Mouse (Mus musculus): ENCODE results near the gene Rgs9bp. TPM values are rescaled to one million over a fixed set of nuclear protein-coding genes. Genes with fewer than 3 reads are reported as not detected.

The Rgs9bp gene
- polyA plus RNA-seq (2016; fragmentation: Nextera tagmentation; extraction: Ambion mirVana): 0.09 and 0.20 TPM in 2 replicates

DNA sequence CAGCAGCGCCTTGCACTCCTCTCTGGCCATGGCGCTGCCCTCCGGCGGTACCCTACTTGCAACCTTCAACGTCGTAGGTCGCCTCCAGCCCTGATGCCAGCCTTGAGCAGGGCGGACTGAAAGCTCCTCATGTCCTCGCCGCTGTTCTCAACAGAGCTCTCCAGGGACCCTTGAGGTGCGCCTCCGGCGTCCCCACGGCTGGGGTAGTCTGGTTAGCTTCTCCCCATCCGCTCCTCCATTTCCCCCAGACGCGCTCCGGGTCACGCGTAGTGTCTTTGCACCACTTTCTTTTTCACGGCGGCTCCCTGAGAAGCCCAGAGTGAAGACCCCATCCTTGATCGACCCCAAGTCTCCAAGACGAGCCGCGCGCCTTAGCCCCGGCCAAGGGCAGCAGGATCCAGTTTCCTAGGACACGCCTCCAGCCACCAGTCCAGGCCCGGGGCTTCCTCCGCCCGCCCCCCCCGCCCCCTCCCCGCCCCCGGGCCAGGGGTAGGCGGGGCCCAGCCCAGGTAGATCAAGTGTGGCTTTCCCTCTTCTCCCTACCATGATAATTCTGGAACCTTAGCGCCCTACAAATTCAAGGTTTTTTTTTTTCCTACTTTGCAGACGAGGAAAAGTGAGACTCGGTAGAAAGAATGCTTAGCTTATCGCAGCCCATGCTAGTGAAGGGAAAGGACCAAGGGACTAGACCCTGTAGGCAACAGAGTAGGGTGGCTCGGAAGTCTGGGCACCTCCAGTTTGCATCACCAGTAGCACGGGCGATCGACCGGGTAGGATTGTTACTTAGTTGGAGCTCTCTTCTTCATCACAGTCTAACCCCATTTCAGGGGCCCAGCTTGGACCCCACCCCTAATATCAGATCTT lies at the start of gene Rgs9bp:
Gene Rgs9bp (minus strand): TSS at position 392 of the 864 bp plus-strand sequence.
- H3K9me3 ChIP-seq: no peaks in the 10 kb centered on the region
- peaks cover 40% of the 10 kb centered on the region for H3K27me3 ChIP-seq
- peak within 1 kb of the TSS; percentile 94 for H3K4me3 ChIP-seq
- H3K36me3 ChIP-seq: no peaks in the 10 kb centered on the region
- WGBS: under 1% methylated on average over 45 of the region's 45 CpGs
- peak within 1 kb of the TSS; percentile 81 for H3K9ac ChIP-seq
- ATAC-seq (ENCODE audit: insufficient number of reproducible peaks, insufficient read depth, low FRiP score, low TSS enrichment): peak; percentile 65
- peaks cover 19% of the 10 kb centered on the region for H3K4me1 ChIP-seq
- H3K4me2 ChIP-seq (replicated peaks): peak within 1 kb of the TSS; percentile 99
- H3K27ac ChIP-seq: peak within 1 kb of the TSS; percentile 75

DNA sequence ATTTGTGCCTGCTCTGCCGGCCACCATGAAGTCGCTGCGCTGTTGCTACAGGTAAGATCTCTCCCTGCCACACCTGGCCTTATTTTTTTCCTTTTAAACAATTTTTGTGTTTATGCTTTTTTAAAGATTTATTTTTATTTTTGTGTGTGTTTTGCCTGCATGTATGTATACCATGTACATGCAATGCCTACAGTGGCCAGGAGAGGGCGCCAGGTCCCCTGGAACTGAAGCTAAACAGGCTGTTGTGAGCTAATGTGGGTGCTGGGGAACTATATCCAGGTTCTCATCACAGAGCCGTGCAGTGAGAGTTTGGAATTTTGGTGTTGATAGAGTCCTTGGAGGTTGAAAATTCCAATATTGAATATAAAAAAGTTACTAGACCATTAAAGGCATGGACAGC lies 43.1 kb upstream of the Rgs9bp start:
- Histone ChIP-seq H3K27me3 (no peaks in the 10 kb centered on the region), H3K4me3 (no peak overlapping the region), H3K9me3 (no peaks in the 10 kb centered on the region), H3K4me1 (no peaks in the 10 kb centered on the region), H3K36me3 (peaks cover 63% of the 10 kb centered on the region), H3K4me2 (replicated peaks) (no peak overlapping the region), H3K27ac (no peak overlapping the region), H3K9ac (no peak overlapping the region)
- no peak for ATAC-seq (ENCODE audit: insufficient number of reproducible peaks, insufficient read depth, low FRiP score, low TSS enrichment)
- 73% methylated on average over 5 of the region's 5 CpGs for WGBS

DNA sequence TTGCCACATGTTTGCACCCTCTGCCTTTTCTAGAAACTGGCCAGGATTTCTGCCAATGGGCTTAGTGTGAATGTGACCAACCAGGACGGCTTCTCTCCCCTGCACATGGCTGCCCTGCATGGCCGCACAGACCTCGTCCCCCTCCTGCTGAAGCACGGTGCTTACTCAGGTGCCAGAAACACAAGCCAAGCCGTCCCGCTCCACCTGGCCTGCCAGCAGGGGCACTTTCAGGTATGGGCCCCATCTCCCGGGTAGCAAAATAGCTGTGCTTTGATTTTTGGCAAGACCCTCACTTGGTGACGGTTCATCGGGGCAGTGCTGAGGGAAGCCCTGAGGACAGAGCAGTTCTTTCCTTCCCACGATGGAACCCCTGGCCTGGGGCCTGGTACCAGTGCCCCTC lies 42.0 kb upstream of the Rgs9bp start:
- H3K4me2 ChIP-seq (replicated peaks): no peak overlapping the region
- no peak for ATAC-seq (ENCODE audit: insufficient number of reproducible peaks, insufficient read depth, low FRiP score, low TSS enrichment)
- H3K27ac ChIP-seq: no peak overlapping the region
- H3K9me3 ChIP-seq: no peaks in the 10 kb centered on the region
- no peaks in the 10 kb centered on the region for H3K27me3 ChIP-seq
- no peak overlapping the region for H3K4me3 ChIP-seq
- H3K9ac ChIP-seq: no peak overlapping the region
- H3K4me1 ChIP-seq: no peaks in the 10 kb centered on the region
- H3K36me3 ChIP-seq: peaks cover 72% of the 10 kb centered on the region
- WGBS: 93% methylated on average over 10 of the region's 10 CpGs

DNA sequence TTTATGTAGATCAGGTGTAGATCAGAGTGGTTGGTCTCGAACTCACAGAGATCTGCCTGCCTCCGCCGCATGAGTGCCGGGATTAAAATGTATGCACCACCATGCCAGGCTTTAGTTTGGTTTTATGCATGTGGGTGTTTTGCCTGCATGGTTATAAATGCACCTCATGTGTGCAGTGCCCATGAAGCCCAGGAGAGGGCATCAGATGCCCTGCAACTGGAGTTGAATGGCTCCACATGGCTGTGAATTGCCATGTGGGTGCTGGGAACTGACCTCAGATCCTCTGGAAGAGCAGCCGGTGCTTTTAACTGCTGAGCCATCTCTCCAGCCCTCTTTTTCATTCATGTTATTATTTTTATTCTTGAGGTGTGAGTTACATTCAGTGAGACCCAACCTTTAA lies 40.7 kb upstream of the Rgs9bp start:
- H3K4me2 ChIP-seq (replicated peaks): no peak overlapping the region
- no peak overlapping the region for H3K27ac ChIP-seq
- no peaks in the 10 kb centered on the region for H3K9me3 ChIP-seq
- ATAC-seq (ENCODE audit: insufficient number of reproducible peaks, insufficient read depth, low FRiP score, low TSS enrichment): no peak
- no peak overlapping the region for H3K4me3 ChIP-seq
- H3K36me3 ChIP-seq: peaks cover 76% of the 10 kb centered on the region
- no peak overlapping the region for H3K9ac ChIP-seq
- 95% methylated on average over 5 of the region's 5 CpGs for WGBS
- no peaks in the 10 kb centered on the region for H3K27me3 ChIP-seq
- H3K4me1 ChIP-seq: no peaks in the 10 kb centered on the region

DNA sequence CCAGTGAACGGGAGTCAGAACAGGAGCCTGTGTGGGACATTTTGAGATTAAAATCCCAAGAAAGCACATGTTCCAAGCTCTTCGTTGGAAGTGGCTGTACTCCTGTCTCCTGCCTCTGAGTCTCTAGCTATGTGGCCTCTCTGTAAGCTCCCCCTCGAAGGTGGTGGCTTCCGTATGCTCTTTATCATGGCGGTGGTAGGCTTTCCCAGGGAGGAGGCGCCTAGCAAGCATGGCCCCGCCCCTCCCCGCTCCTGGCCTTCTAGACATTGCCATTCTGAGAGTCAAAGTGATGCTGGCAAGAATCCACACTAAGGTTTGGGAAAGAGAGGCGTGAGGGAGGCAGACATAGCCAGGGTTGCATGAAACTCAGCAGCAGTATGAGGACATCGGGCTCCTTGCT lies 37.2 kb upstream of the Rgs9bp start:
- Histone ChIP-seq H3K9ac (no peak overlapping the region), H3K36me3 (peaks cover 67% of the 10 kb centered on the region), H3K4me2 (replicated peaks) (no peak overlapping the region), H3K27ac (no peak overlapping the region), H3K9me3 (no peaks in the 10 kb centered on the region), H3K4me3 (no peak overlapping the region), H3K4me1 (no peaks in the 10 kb centered on the region), H3K27me3 (no peaks in the 10 kb centered on the region)
- 93% methylated on average over 10 of the region's 10 CpGs for WGBS
- ATAC-seq (ENCODE audit: insufficient number of reproducible peaks, insufficient read depth, low FRiP score, low TSS enrichment): no peak

DNA sequence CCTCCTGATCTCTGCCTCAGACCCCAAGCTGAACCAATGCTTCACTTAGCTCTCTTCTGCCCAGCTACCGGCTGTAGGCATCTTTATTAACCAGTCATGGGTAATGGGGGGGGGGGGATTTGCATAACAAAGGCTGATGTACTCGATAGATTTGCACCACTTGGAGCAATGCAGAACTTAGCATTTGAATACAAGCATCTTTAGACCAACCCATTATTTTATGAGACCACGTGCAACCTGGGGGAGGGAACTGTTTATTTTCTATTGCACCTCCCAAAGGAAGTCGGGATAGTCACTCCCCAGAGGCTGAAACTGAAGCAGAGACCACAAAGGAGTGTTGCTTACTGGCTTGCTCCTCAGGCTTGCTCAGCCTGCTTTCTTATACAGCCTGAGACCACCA lies 32.1 kb upstream of the Rgs9bp start:
- Histone ChIP-seq H3K4me2 (replicated peaks) (no peak overlapping the region), H3K27me3 (no peaks in the 10 kb centered on the region), H3K4me3 (no peak overlapping the region), H3K9me3 (no peaks in the 10 kb centered on the region), H3K9ac (no peak overlapping the region), H3K27ac (no peak overlapping the region), H3K4me1 (no peaks in the 10 kb centered on the region), H3K36me3 (peaks cover 69% of the 10 kb centered on the region)
- 79% methylated on average over 4 of the region's 4 CpGs for WGBS
- ATAC-seq (ENCODE audit: insufficient number of reproducible peaks, insufficient read depth, low FRiP score, low TSS enrichment): no peak

DNA sequence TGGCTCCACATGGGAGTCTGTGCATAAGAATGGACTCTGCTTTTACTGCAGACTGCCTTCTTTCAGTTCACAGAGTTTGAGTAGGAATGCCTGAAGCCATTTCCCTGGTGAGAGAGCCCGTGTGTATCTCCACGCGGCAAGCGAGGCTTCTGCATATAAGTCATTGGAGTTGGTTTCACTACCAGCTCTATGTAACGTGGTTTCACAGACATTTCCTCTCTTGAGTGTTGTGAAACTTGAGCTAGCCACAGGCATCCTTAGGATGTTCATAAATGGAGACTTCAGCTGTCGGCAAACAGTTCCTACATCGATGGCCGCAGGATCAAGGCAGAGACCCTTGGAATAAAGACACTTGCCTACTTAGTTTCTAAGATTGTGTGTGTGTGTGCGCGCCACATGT lies 23.9 kb upstream of the Rgs9bp start:
- Histone ChIP-seq H3K27ac (no peak overlapping the region), H3K36me3 (peaks cover 76% of the 10 kb centered on the region), H3K4me1 (no peaks in the 10 kb centered on the region), H3K4me3 (no peak overlapping the region), H3K27me3 (no peaks in the 10 kb centered on the region), H3K9ac (no peak overlapping the region), H3K4me2 (replicated peaks) (no peak overlapping the region), H3K9me3 (no peaks in the 10 kb centered on the region)
- 87% methylated on average over 10 of the region's 10 CpGs for WGBS
- no peak for ATAC-seq (ENCODE audit: insufficient number of reproducible peaks, insufficient read depth, low FRiP score, low TSS enrichment)

DNA sequence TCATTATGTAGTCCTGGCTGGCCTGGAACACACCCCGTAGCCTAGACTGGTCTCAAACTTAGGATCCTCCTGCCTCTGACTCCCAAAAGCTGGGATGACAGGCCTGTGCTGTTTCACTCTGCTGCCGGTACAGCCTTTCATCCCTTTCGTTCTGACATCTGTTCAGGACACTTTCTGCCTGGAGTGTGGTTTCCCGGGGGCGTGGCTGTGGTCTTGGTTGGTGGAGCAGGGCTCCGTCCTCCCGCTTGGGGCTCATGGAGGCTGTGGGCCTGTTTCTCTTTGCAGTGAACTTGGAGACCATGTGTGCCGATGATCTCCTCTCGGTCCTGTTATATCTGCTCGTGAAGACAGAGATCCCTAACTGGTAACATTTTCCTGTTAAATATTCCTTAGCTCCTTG lies 21.4 kb upstream of the Rgs9bp start:
- WGBS: 85% methylated on average over 10 of the region's 10 CpGs
- Histone ChIP-seq H3K4me3 (no peak overlapping the region), H3K4me1 (no peaks in the 10 kb centered on the region), H3K36me3 (peaks cover 75% of the 10 kb centered on the region), H3K27me3 (no peaks in the 10 kb centered on the region), H3K4me2 (replicated peaks) (no peak overlapping the region), H3K9ac (no peak overlapping the region), H3K9me3 (no peaks in the 10 kb centered on the region), H3K27ac (no peak overlapping the region)
- no peak for ATAC-seq (ENCODE audit: insufficient number of reproducible peaks, insufficient read depth, low FRiP score, low TSS enrichment)

DNA sequence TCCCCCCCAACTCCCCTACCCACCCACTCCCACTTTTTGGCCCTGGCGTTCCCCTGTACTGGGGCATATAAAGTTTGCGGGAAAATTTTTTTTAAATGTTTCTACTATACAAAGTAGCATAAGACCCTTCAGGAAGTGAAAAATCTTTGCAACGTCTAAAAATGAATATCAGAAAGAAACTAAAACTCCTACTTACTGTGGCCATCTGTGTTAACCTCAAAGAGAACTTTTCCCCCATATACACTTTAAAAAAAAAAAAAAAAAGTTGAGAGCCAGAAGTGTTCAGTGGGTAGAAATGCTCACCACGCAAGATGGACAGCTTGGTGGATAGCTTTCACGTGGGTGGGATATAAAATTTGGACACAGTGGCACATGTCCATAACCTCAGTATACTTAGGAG lies 17.4 kb upstream of the Rgs9bp start:
- no peak for ATAC-seq (ENCODE audit: insufficient number of reproducible peaks, insufficient read depth, low FRiP score, low TSS enrichment)
- Histone ChIP-seq H3K36me3 (peaks cover 46% of the 10 kb centered on the region), H3K9me3 (no peaks in the 10 kb centered on the region), H3K27ac (no peak overlapping the region), H3K4me3 (no peak overlapping the region), H3K4me2 (replicated peaks) (no peak overlapping the region), H3K4me1 (no peaks in the 10 kb centered on the region), H3K9ac (no peak overlapping the region), H3K27me3 (no peaks in the 10 kb centered on the region)
- 96% methylated on average over 5 of the region's 5 CpGs for WGBS

DNA sequence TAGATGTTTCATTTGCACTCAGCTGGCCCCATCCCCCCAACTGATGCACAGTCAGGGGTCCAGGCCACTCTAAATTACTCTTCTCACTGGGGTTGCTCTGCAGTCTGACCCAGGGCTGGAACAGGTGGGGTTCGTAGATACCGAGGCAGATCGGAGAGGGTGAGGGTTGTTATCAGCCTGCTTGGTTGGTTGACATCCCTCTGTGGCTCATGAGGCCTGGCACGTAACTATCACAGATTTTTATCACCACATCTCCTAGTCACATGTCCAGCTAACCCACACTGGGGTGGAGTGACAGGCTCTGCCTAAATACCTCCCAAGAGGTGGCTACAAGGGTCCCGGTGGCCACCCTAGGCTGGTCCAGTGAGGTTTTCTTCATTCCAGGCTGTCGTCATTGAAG lies 15.7 kb upstream of the Rgs9bp start:
- no peaks in the 10 kb centered on the region for H3K27me3 ChIP-seq
- no peak for ATAC-seq (ENCODE audit: insufficient number of reproducible peaks, insufficient read depth, low FRiP score, low TSS enrichment)
- no peak overlapping the region for H3K4me3 ChIP-seq
- no peak overlapping the region for H3K9ac ChIP-seq
- peaks cover 32% of the 10 kb centered on the region for H3K36me3 ChIP-seq
- no peak overlapping the region for H3K4me2 ChIP-seq (replicated peaks)
- WGBS: 92% methylated on average over 6 of the region's 6 CpGs
- no peak overlapping the region for H3K27ac ChIP-seq
- no peaks in the 10 kb centered on the region for H3K9me3 ChIP-seq
- H3K4me1 ChIP-seq: no peaks in the 10 kb centered on the region

DNA sequence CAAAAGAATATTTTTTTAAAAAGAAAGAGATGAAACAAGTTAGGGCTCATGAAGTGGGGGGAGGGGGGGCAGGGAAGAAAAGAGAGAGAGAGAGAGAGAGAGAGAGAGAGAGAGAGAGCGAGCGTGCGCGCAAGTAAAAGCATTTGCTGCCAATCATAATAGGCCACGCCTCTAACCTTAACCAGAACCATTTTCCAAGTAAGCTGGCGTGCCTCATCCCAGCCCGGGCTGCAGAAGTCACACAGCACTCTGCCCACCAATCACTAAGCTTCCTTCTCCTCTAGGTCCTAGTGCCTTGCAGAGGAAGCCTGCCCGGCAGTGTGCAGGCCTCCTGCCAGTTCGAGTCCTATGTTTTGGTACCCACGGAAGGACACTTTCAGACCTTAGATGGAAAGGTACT lies 14.6 kb upstream of the Rgs9bp start:
- no peaks in the 10 kb centered on the region for H3K4me1 ChIP-seq
- peaks cover 38% of the 10 kb centered on the region for H3K36me3 ChIP-seq
- H3K4me2 ChIP-seq (replicated peaks): no peak overlapping the region
- no peak for ATAC-seq (ENCODE audit: insufficient number of reproducible peaks, insufficient read depth, low FRiP score, low TSS enrichment)
- no peaks in the 10 kb centered on the region for H3K27me3 ChIP-seq
- no peak overlapping the region for H3K27ac ChIP-seq
- no peaks in the 10 kb centered on the region for H3K9me3 ChIP-seq
- H3K9ac ChIP-seq: no peak overlapping the region
- H3K4me3 ChIP-seq: no peak overlapping the region
- WGBS: 76% methylated on average over 10 of the region's 10 CpGs

DNA sequence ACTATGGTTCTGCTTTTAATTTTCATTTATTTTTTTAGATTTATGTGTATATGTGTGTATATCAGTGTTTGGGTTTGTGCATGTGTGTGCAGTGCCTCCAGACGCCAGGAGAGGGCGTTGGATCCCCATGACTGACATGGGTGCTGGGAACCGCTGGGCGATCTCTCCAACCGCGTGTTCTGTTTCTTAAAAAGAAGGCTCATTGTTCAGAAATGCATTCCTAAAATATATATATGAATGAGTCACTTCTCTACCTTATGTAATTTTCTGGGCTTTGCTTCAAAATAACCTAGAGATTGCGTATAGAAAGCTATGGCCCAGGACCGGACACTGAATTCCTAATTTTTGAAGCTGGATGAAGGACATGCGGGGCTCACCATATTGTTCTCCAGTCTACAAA lies 14.1 kb upstream of the Rgs9bp start:
- Histone ChIP-seq H3K9me3 (no peaks in the 10 kb centered on the region), H3K27me3 (no peaks in the 10 kb centered on the region), H3K9ac (no peak overlapping the region), H3K4me3 (no peak overlapping the region), H3K27ac (no peak overlapping the region), H3K4me2 (replicated peaks) (no peak overlapping the region), H3K4me1 (no peaks in the 10 kb centered on the region), H3K36me3 (peaks cover 41% of the 10 kb centered on the region)
- no peak for ATAC-seq (ENCODE audit: insufficient number of reproducible peaks, insufficient read depth, low FRiP score, low TSS enrichment)
- 94% methylated on average over 9 of the region's 9 CpGs for WGBS
